Mouse (Mus musculus) lung, adult 2 months (tissue): ENCODE data around the gene Tbc1d23.

Source experiments
- CTCF ChIP-seq: fragments of 200-500 bp; IDR thresholded peaks from 2 replicates; pipeline ENCODE4 v1.5.1; 2011; ENCODE audit warnings: mild to moderate bottlenecking, low read length, control low read depth; ENCODE audit not compliant: insufficient read depth
- POLR2A ChIP-seq: fragments of 200-500 bp; IDR thresholded peaks from 2 replicates; pipeline ENCODE4 v1.6.1; 2011; ENCODE audit warnings: low read depth, mild to moderate bottlenecking, control low read depth, low read length, borderline replicate concordance; ENCODE audit errors: extremely low read depth

- TF ChIP-seq POLR2A (peak; percentile 79; the same call in 1 of the 2 replicates), CTCF (no peak)
Measured at GRCm38 (mm10) chr16:57120913-57121815, 110.1 kb downstream of the Tbc1d23 start, which contains the start of gene Tomm70a.
